Mouse (Mus musculus) forebrain, embryonic 14.5 days (tissue): Measurements from ENCODE around the gene Serpina5. TPM values are rescaled to one million over a fixed set of nuclear protein-coding genes. Genes with fewer than 3 reads are reported as not detected.

Experiments
- polyA plus RNA-seq: library from polyadenylated mRNA; unstranded; fragments of >200 nt; fragmentation: Nextera tagmentation; extraction: Ambion mirVana; gene quantifications from 2 replicates; pipeline ENCODE4 v1.2.1, GENCODE M21; 2014

Gene Serpina5
- polyA plus RNA-seq, 1 experiment from 2014 or later, result not detected

Other genes with a start within 250 kb of the Serpina5 start
- gene Serpina1a, start 237.6 kb upstream of the Serpina5 start, polyA plus RNA-seq, result not detected in 2 replicates
- not detected in 2 replicates for gene Serpina1c, start 196.2 kb upstream of the Serpina5 start, polyA plus RNA-seq
- gene Serpina1e, start 142.1 kb upstream of the Serpina5 start, polyA plus RNA-seq, result not detected in 2 replicates
- gene Serpina11, start 111.2 kb upstream of the Serpina5 start, polyA plus RNA-seq, result not detected in 2 replicates
- not detected in 2 replicates for gene Serpina9, start 87.4 kb upstream of the Serpina5 start, polyA plus RNA-seq
- gene Serpina12, start 56.7 kb upstream of the Serpina5 start, polyA plus RNA-seq, result not detected in 2 replicates
- gene Serpina3a, start 11.6 kb downstream of the Serpina5 start, polyA plus RNA-seq, result not detected in 2 replicates
- not detected in 2 replicates for gene Serpina3b, start 26.9 kb downstream of the Serpina5 start, polyA plus RNA-seq
- gene Serpina3c, start 52.8 kb downstream of the Serpina5 start, polyA plus RNA-seq, result not detected in 2 replicates
- 0.39 and 0.45 TPM in 2 replicates for gene Serpina3f, start 113.4 kb downstream of the Serpina5 start, polyA plus RNA-seq
- 0.24 and 0.26 TPM in 2 replicates for gene Serpina3g, start 135.1 kb downstream of the Serpina5 start, polyA plus RNA-seq
- gene Serpina3i, start 162.0 kb downstream of the Serpina5 start, polyA plus RNA-seq, result not detected in 2 replicates
- not detected in 2 replicates for gene Serpina3j, start 213.4 kb downstream of the Serpina5 start, polyA plus RNA-seq
- gene Serpina3k, start 237.4 kb downstream of the Serpina5 start, polyA plus RNA-seq, result not detected in 2 replicates
- not detected in 2 replicates for gene Serpina3m, start 237.4 kb downstream of the Serpina5 start, polyA plus RNA-seq